Mouse (Mus musculus) forebrain, embryonic 10.5 days (tissue): ENCODE measurements at regions not wholly inside any gene's neighbourhood (a gene's known extent, or its start where the extent isn't known, plus 50 kb on each side); places are given as distances from the start of the nearest gene placed in this dataset.
A peak's percentile ranks its signal among the peaks of the same experiment; 100 is the strongest.

Source experiments
- DNase-seq: peaks from one replicate; pipeline ENCODE4 v3.0.0-alpha.2; 2017; ENCODE audit warnings: low spot score; ENCODE audit errors: extremely low spot score
- H3K27ac ChIP-seq: fragments of 300-500 bp; sonication (generic); 2 replicates; pipeline ENCODE4 v1.5.1; 2016; ENCODE audit warnings: mild to moderate bottlenecking
- H3K27me3 ChIP-seq: fragments of 300-500 bp; sonication (generic); 2 replicates; pipeline ENCODE4 v1.6.1; 2016; ENCODE audit warnings: mild to moderate bottlenecking; ENCODE audit not compliant: poor library complexity, severe bottlenecking
- H3K36me3 ChIP-seq: fragments of 300-500 bp; sonication (generic); replicated peaks from 2 replicates; pipeline ENCODE4 v1.6.1; 2016; ENCODE audit warnings: mild to moderate bottlenecking, moderate library complexity
- H3K4me1 ChIP-seq: fragments of 300-500 bp; sonication (generic); 2 replicates; pipeline ENCODE4 v1.6.1; 2016
- H3K4me3 ChIP-seq: fragments of 300-500 bp; sonication (generic); 2 replicates; pipeline ENCODE4 v1.5.1; 2016; ENCODE audit warnings: mild to moderate bottlenecking, moderate library complexity
- H3K9me3 ChIP-seq: fragments of 300-500 bp; sonication (generic); 2 replicates; pipeline ENCODE4 v1.6.1; 2016; ENCODE audit warnings: mild to moderate bottlenecking, moderate library complexity
- WGBS: fragments of 180-500 bp; shearing (Covaris S2); methylation state at CpG from one replicate; pipeline ENCODE4 v1.1.7; 2016; 5-methylcytosine and 5-hydroxymethylcytosine counted together

DNA sequence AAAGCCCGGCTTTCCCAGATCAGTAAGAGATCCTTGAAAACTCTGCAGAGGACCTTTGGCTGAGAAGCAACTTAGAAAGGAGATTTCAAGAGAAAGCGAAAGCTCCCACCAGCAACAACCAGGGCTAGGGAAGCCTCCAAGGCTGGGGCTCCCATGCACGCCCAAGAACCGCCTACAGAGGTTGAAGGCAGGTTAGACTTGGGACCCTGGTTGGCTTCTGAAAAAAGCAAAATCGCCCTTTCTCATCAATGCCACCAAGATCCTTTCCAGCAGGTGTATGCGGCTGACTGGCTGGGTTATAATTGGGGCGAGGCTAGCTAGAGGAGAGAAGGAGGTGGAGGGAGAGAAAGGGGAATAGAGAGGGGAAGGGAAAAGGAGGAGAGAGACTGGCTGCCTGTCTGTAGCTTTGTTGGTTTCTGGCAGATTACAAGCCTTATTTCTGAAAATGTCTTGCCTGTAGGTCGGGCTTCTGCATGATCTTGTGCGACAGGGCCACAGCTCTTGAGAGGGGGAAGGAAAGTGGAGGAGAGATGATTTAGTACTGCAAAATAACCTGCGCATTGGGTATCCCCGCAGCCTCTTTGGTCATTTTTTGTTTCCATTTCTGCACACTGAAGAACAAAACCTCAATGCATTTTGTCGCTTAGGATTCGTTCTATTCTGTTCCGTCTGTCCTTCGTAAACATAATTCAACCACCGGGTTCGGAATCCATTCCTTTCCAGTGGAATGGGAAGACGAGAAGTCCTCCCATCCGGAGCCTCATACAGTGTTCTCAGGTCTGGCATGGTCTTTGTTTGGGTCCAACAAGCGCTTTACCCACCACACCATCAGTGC, 317.5 kb downstream of the Parp8 start:
- under 1% methylated on average over 20 of the region's 20 CpGs for WGBS
- Histone ChIP-seq H3K4me3 (peak overlapping the region; percentile 43), H3K4me1 (peaks cover 71% of the 10 kb centered on the region), H3K9me3 (no peaks in the 10 kb centered on the region), H3K27ac (peak overlapping the region; percentile 69), H3K27me3 (peaks cover 93% of the 10 kb centered on the region), H3K36me3 (no peaks in the 10 kb centered on the region)
- peak; percentile 41 for DNase-seq

DNA sequence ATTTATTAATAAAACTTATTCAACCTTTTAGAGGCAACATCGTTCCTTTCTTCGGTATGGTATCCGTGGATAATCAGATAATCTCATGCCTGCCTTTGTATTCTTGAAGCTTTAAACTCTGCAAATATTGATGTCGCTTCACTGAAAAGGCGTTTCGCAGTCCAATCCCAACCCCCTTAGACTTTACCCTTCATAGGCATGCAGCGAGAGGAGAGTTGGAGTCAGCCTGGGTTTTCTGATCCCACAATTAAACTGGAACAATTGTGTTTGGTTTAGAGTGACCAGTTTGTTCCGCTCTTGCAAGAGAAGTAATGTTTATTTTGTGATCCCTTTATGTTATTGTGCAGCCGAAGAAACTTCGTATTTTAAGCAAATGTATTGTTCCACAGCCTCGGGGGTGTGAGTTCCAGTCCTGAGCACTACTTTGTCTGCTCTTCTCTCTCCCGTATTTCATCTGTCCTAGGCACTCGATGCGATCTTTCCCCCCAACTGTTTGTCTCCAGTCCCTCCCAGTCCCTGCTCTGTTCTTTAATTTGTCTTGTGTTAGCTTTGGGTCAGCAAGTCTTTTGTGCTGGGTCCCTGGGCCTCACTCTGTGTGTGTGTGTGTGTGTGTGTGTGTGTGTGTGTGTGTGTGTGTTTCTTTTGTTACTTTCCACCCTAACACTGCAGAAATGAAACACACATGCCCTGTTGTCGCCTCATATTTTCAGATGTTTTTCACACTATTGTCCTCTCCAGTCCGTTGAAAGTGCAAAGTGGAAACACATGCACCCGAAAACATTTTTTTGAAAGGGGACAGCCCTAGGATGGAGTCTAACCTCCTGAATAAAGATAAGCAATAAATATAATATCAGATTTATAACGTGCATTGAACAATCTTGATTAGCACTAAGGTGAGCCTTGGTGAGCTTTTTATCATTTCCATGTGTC, 318.7 kb downstream of the Parp8 start:
- Histone ChIP-seq H3K27me3 (peaks cover 90% of the 10 kb centered on the region), H3K4me1 (peaks cover 68% of the 10 kb centered on the region), H3K36me3 (no peaks in the 10 kb centered on the region), H3K4me3 (peak overlapping the region; percentile 43), H3K9me3 (no peaks in the 10 kb centered on the region), H3K27ac (no peak overlapping the region)
- DNase-seq: peak; percentile 72
- WGBS: under 1% methylated on average over 18 of the region's 18 CpGs

DNA sequence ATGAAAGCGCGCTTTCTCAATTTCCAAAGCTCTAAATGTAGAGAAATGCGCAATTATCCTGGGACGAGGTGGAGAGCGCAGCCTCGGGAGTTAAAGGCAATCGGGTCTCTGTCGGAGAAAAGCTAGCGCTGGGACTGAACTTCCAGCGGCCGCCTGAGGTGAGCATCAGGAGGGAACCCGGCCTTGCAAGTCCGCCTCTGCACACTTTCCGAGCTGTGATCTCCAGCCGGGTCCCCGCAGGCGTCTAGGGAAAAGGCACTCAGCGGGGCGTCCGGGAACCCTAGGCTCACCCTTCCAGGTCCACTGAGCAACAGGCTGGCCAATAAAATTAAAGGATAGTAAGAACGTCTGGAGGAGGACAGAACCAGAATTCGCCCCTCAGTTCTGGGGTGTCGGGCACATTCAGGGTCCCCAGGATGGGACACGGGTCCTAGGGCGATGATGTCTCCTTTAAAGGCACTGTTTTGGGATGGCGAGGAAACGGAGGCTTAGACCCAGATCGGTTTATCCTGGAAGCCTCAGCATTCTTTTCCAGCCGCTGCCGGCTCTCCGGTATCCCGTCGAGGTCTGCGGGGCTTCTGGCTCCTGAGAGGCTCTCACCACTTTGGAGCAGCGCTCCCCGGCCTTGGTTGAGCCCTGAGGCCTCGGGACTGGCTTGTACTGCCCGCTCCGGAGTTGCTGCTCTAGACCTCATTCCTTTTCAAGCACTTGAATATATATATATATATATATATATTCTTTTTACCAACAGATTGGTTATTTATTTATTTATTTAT, 319.5 kb downstream of the Parp8 start:
- WGBS: under 1% methylated on average over 39 of the region's 39 CpGs
- Histone ChIP-seq H3K4me3 (peak overlapping the region; percentile 55), H3K27me3 (peaks cover 81% of the 10 kb centered on the region), H3K36me3 (no peaks in the 10 kb centered on the region), H3K9me3 (no peaks in the 10 kb centered on the region), H3K4me1 (peaks cover 60% of the 10 kb centered on the region), H3K27ac (peak overlapping the region; percentile 75)
- peak; percentile 65 for DNase-seq

DNA sequence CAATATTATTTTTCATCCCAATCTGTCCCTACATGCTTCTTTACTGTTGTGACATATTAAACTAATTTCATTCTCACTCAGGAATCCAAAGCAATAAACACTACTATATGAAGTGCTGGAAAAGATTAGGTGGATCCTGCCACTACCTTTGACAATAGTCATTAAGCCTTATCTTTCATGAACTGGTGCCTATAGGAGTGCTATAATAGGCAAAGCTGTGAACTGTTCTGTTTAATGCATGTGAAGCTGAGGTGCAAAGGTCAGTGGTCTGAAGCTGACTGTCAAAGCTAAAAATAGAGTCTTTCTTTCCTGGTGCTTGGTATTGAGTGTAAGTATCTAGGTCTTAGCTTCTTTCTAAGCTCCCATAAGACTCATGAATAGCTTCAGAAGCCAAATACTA, 336.6 kb downstream of the Parp8 start:
- no peaks in the 10 kb centered on the region for H3K36me3 ChIP-seq

More for the DNA sequence above, 336.6 kb downstream of the Parp8 start:
- no peak overlapping the region for H3K4me3 ChIP-seq
- no peaks in the 10 kb centered on the region for H3K4me1 ChIP-seq
- no peak for DNase-seq
- 0 out of 2 replicates have a peak, but pooled peaks cover 3% of the 10 kb centered on the region for H3K9me3 ChIP-seq
- no peak overlapping the region for H3K27ac ChIP-seq
- H3K27me3 ChIP-seq: no peaks in the 10 kb centered on the region
